Mouse (Mus musculus): ENCODE measurements around the gene Rhoj. TPM values are rescaled to one million over a fixed set of nuclear protein-coding genes. Genes with fewer than 3 reads are reported as not detected.

Gene Rhoj
- polyA plus RNA-seq, 1 experiment, result 11.8 TPM

DNA sequence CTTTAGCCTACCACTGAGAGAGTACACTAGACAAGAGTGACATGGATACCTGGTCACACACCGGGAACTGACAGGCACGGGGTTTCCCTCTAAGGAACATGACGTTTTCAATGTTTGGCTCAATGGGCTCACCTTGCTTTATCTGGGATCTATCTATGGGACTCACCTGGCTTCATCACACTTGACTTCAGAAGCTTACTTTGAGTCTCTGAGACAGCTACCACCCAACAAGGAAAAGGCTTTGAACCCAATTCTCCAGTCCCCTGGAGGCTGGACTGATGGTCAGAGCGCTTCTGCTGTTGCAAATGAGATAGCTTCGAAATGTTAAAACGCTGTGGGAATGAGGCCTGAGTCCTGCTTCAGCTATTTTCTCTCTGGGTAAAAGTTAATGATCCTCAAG, 59.2 kb downstream of the Rhoj start:
- H3K79me3 ChIP-seq (ENCODE audit: low read depth), result no peaks in the 10 kb centered on the region
- H3K27me3 ChIP-seq (ENCODE audit: control insufficient read depth, insufficient read depth, insufficient read length), result no peaks in the 10 kb centered on the region
- TF ChIP-seq USF1 (IDR thresholded peaks at IDR 0.05; ENCODE audit: low read depth), result no peak
- TF ChIP-seq MAX (IDR thresholded peaks at IDR 0.05), result no peak
- TF ChIP-seq FOSL1 (IDR thresholded peaks at IDR 0.05; ENCODE audit: insufficient read depth, low read length, poor library complexity, severe bottlenecking), result no peak
- TF ChIP-seq MYOD1 (IDR thresholded peaks at IDR 0.05; ENCODE audit: control insufficient read depth, insufficient read length, low read depth), result no peak
- TF ChIP-seq CTCF (IDR thresholded peaks at IDR 0.05; ENCODE audit: control insufficient read depth, insufficient read depth, insufficient read length), result no peak
- TF ChIP-seq MYOG (IDR thresholded peaks at IDR 0.05; ENCODE audit: control insufficient read depth, extremely low read depth, insufficient read length), result no peak
- TF ChIP-seq CEBPB (IDR thresholded peaks at IDR 0.05; ENCODE audit: low read depth), result no peak

DNA sequence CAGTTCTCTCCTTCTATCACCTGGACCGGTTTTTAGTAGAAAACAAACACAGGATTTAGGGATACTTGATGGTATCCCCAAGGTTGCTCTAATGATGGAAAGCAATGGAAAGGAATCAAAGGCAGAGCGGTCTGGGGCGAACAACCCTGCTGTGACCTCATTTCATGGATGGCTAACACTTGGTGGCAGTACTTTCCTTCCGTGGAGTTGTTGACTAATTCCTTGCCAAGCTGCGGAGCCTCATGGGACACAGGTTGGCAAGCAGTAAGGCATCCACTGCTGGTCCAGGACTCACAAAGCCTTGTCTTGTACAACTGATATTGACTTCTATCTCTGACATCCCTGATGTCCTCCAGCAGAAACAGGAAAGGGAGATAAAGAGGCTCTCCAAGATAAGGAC, 60.4 kb downstream of the Rhoj start:
- Histone ChIP-seq H3K79me3 (ENCODE audit: low read depth) (no peaks in the 10 kb centered on the region), H3K79me2 (ENCODE audit: control insufficient read depth, insufficient read depth) (no peaks in the 10 kb centered on the region), H3K4me3 (ENCODE audit: insufficient read depth, poor library complexity, severe bottlenecking) (no peak overlapping the region), H3K27me3 (ENCODE audit: control insufficient read depth, insufficient read depth, insufficient read length) (no peaks in the 10 kb centered on the region), H3ac (ENCODE audit: control insufficient read depth, insufficient read length, low read depth) (no peak overlapping the region), H3K36me3 (ENCODE audit: control insufficient read depth, insufficient read depth) (no peaks in the 10 kb centered on the region)
- TF ChIP-seq CEBPB (IDR thresholded peaks at IDR 0.05; ENCODE audit: low read depth), result no peak
- TF ChIP-seq CTCF (IDR thresholded peaks at IDR 0.05; ENCODE audit: control insufficient read depth, insufficient read depth, insufficient read length), result no peak
- no peak for TF ChIP-seq MAX (IDR thresholded peaks at IDR 0.05)
- no peak for TF ChIP-seq FOSL1 (IDR thresholded peaks at IDR 0.05; ENCODE audit: insufficient read depth, low read length, poor library complexity, severe bottlenecking)
- TF ChIP-seq USF1 (IDR thresholded peaks at IDR 0.05; ENCODE audit: low read depth), result no peak
- TF ChIP-seq MYOD1 (IDR thresholded peaks at IDR 0.05; ENCODE audit: control insufficient read depth, insufficient read length, low read depth), result no peak

More for the DNA sequence above, 59.2 kb downstream of the Rhoj start:
- Histone ChIP-seq H3K36me3 (ENCODE audit: control insufficient read depth, insufficient read depth) (no peaks in the 10 kb centered on the region), H3K79me2 (ENCODE audit: control insufficient read depth, insufficient read depth) (no peaks in the 10 kb centered on the region), H3ac (ENCODE audit: control insufficient read depth, insufficient read length, low read depth) (no peak overlapping the region), H3K4me3 (ENCODE audit: insufficient read depth, poor library complexity, severe bottlenecking) (no peak overlapping the region)

DNA sequence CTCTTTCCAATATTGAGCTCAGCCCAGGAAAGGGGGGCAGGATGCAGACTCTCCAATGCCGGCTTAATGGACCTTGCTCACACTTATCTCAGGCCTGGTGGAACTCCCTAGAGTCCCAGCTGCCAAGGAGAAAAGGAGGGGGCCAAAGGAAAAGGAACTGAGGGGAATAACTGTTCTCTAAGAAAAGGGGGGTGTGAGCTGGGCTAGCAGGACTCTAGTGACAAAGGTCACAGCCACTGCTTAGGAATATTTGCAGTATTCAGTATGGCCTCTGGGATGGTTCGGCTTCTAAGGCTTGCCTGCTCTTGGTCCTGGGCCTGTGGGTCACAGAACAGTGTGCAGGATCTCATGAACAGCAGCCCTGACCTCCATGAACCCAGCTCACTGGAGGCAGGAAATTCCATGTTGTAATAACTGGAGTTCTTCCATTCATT, 61.3 kb downstream of the Rhoj start:
- H3ac ChIP-seq (ENCODE audit: control insufficient read depth, insufficient read length, low read depth), result no peak overlapping the region
- H3K4me3 ChIP-seq (ENCODE audit: insufficient read depth, poor library complexity, severe bottlenecking), result no peak overlapping the region
- no peaks in the 10 kb centered on the region for H3K79me3 ChIP-seq (ENCODE audit: low read depth)
- no peaks in the 10 kb centered on the region for H3K79me2 ChIP-seq (ENCODE audit: control insufficient read depth, insufficient read depth)
- no peaks in the 10 kb centered on the region for H3K27me3 ChIP-seq (ENCODE audit: control insufficient read depth, insufficient read depth, insufficient read length)
- no peak for TF ChIP-seq USF1 (IDR thresholded peaks at IDR 0.05; ENCODE audit: low read depth)
- no peaks in the 10 kb centered on the region for H3K36me3 ChIP-seq (ENCODE audit: control insufficient read depth, insufficient read depth)

DNA sequence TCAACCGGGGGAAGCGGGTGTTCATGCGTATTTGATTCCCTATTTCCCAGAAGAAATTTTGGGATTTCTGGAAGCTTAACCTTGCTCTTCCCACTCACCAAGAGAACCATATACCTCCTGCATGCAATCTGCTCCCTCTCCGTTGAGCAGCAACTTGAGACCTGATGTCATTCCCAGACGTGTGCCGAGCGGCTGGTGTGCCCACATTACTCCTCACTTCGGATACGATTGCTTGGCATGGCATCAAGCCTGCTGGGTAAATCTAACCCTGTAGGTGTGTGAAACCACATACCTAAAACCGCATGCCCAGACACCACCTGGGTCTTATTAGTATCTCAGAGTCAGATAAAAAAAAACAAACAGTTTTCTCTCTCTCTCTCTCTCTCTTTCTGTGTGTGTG, 66.3 kb downstream of the Rhoj start:
- no peaks in the 10 kb centered on the region for H3K79me3 ChIP-seq (ENCODE audit: low read depth)

DNA sequence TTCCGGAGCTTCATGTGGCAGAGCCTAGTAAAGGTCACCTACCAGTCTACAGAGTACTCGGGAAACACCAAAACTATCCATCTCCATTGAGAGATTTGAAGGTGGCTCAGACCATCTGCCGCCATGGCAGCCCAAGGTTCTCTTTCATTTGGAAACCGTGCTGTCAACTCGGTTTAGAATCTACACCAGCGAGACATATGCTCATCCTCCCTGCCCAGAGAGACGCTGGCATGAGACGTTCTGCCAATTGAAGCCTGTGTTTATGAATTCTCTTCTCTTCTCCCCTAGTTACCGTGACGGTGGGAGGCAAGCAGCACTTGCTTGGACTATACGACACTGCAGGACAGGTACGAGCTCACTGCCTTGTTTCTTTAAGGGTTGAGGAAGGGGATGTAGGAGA, 66.9 kb downstream of the Rhoj start:
- no peaks in the 10 kb centered on the region for H3K36me3 ChIP-seq (ENCODE audit: control insufficient read depth, insufficient read depth)
- TF ChIP-seq CEBPB (IDR thresholded peaks at IDR 0.05; ENCODE audit: low read depth), result no peak
- TF ChIP-seq FOSL1 (IDR thresholded peaks at IDR 0.05; ENCODE audit: insufficient read depth, low read length, poor library complexity, severe bottlenecking), result no peak
- no peaks in the 10 kb centered on the region for H3K79me3 ChIP-seq (ENCODE audit: low read depth)
- no peaks in the 10 kb centered on the region for H3K27me3 ChIP-seq (ENCODE audit: control insufficient read depth, insufficient read depth, insufficient read length)
- no peaks in the 10 kb centered on the region for H3K79me2 ChIP-seq (ENCODE audit: control insufficient read depth, insufficient read depth)
- H3K4me3 ChIP-seq (ENCODE audit: insufficient read depth, poor library complexity, severe bottlenecking), result no peak overlapping the region
- H3ac ChIP-seq (ENCODE audit: control insufficient read depth, insufficient read length, low read depth), result no peak overlapping the region

More for the DNA sequence above, 66.3 kb downstream of the Rhoj start:
- no peaks in the 10 kb centered on the region for H3K79me2 ChIP-seq (ENCODE audit: control insufficient read depth, insufficient read depth)
- TF ChIP-seq FOSL1 (IDR thresholded peaks at IDR 0.05; ENCODE audit: insufficient read depth, low read length, poor library complexity, severe bottlenecking) (no peak), MYOG (IDR thresholded peaks at IDR 0.05; ENCODE audit: control insufficient read depth, extremely low read depth, insufficient read length) (no peak), MYOD1 (IDR thresholded peaks at IDR 0.05; ENCODE audit: control insufficient read depth, insufficient read length, low read depth) (no peak), CEBPB (IDR thresholded peaks at IDR 0.05; ENCODE audit: low read depth) (no peak), MAX (IDR thresholded peaks at IDR 0.05) (no peak)
- H3K36me3 ChIP-seq (ENCODE audit: control insufficient read depth, insufficient read depth), result no peaks in the 10 kb centered on the region
- H3K4me3 ChIP-seq (ENCODE audit: insufficient read depth, poor library complexity, severe bottlenecking), result no peak overlapping the region
- H3K27me3 ChIP-seq (ENCODE audit: control insufficient read depth, insufficient read depth, insufficient read length), result no peaks in the 10 kb centered on the region
- no peak overlapping the region for H3ac ChIP-seq (ENCODE audit: control insufficient read depth, insufficient read length, low read depth)

DNA sequence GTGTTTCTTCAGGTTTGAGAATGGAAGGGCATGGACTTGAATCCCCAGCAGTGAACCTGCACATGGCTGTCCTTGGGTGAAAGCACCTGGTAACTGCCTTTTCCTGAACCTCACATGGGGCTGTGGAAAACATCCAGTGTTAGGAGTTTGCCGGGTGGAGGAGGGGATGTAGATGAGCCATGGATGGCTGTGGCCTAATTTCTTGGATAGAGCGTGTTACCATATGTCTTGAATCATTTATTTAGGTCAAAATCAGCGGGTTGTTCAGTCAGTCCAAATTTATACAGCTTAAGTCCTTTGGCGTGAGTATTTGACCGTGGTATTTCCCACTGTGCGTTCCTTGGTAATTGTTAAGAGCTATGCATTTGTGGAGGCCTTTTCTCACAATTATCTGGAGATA, 68.0 kb downstream of the Rhoj start:
- Histone ChIP-seq H3K79me2 (ENCODE audit: control insufficient read depth, insufficient read depth) (no peaks in the 10 kb centered on the region), H3ac (ENCODE audit: control insufficient read depth, insufficient read length, low read depth) (no peak overlapping the region), H3K4me3 (ENCODE audit: insufficient read depth, poor library complexity, severe bottlenecking) (no peak overlapping the region), H3K36me3 (ENCODE audit: control insufficient read depth, insufficient read depth) (no peaks in the 10 kb centered on the region), H3K27me3 (ENCODE audit: control insufficient read depth, insufficient read depth, insufficient read length) (no peaks in the 10 kb centered on the region), H3K79me3 (ENCODE audit: low read depth) (no peaks in the 10 kb centered on the region)
- TF ChIP-seq CEBPB (IDR thresholded peaks at IDR 0.05; ENCODE audit: low read depth) (no peak), MAX (IDR thresholded peaks at IDR 0.05) (no peak), MYOG (IDR thresholded peaks at IDR 0.05; ENCODE audit: control insufficient read depth, extremely low read depth, insufficient read length) (no peak), USF1 (IDR thresholded peaks at IDR 0.05; ENCODE audit: low read depth) (no peak), MYOD1 (IDR thresholded peaks at IDR 0.05; ENCODE audit: control insufficient read depth, insufficient read length, low read depth) (no peak), FOSL1 (IDR thresholded peaks at IDR 0.05; ENCODE audit: insufficient read depth, low read length, poor library complexity, severe bottlenecking) (no peak), CTCF (IDR thresholded peaks at IDR 0.05; ENCODE audit: control insufficient read depth, insufficient read depth, insufficient read length) (no peak)
